Mouse (Mus musculus) heart, embryonic 11.5 days (tissue): ENCODE measurements around the gene Dnajb7. TPM values are rescaled to one million over a fixed set of nuclear protein-coding genes. Genes with fewer than 3 reads are reported as not detected.

ENCODE experiments used
- ATAC-seq: fragments of 200-750 bp; cut with Nextera tagmentation; replicated peaks from 2 replicates; pipeline ENCODE4 v1.8.0; 2017; ENCODE audit warnings: moderate library complexity; ENCODE audit not compliant: insufficient number of reproducible peaks, low FRiP score, low TSS enrichment
- H3K27ac ChIP-seq: fragments of 300-500 bp; sonication (generic); 2 replicates; pipeline ENCODE4 v1.5.1; 2014; ENCODE audit warnings: mild to moderate bottlenecking, low read depth, low read length
- H3K27me3 ChIP-seq: fragments of 300-500 bp; sonication (generic); 2 replicates; pipeline ENCODE4 v1.6.1; 2014; ENCODE audit warnings: mild to moderate bottlenecking, low read length, mixed read lengths; ENCODE audit not compliant: control insufficient read depth, insufficient read depth
- H3K36me3 ChIP-seq: fragments of 300-500 bp; sonication (generic); 2 replicates; pipeline ENCODE4 v1.6.1; 2014; ENCODE audit warnings: mild to moderate bottlenecking, low read length, moderate library complexity, mixed read lengths; ENCODE audit not compliant: control insufficient read depth, insufficient read depth
- H3K4me1 ChIP-seq: fragments of 300-500 bp; sonication (generic); 2 replicates; pipeline ENCODE4 v1.6.1; 2014; ENCODE audit warnings: low read length; ENCODE audit not compliant: control insufficient read depth, insufficient read depth
- H3K4me2 ChIP-seq: fragments of 300-500 bp; sonication (generic); 2 replicates; pipeline ENCODE4 v1.6.1; 2014; ENCODE audit warnings: mild to moderate bottlenecking, moderate library complexity
- H3K4me3 ChIP-seq: fragments of 300-500 bp; sonication (generic); 2 replicates; pipeline ENCODE4 v1.5.1; 2014; ENCODE audit warnings: low read depth, low read length
- H3K9ac ChIP-seq: fragments of 300-500 bp; sonication (generic); 2 replicates; pipeline ENCODE4 v1.6.1; 2014; ENCODE audit warnings: mild to moderate bottlenecking, low read depth, low read length, moderate library complexity
- H3K9me3 ChIP-seq: fragments of 300-500 bp; sonication (generic); replicated peaks from 2 replicates; pipeline ENCODE4 v1.6.1; 2016; ENCODE audit warnings: low read length; ENCODE audit not compliant: control insufficient read depth
- WGBS: fragments of 180-500 bp; shearing (Covaris S2); extraction: QIAGEN DNeasy Blood & Tissue Kit; methylation state at CpG from one replicate; pipeline ENCODE4 v1.1.7; 2014; ENCODE audit not compliant: insufficient replicate concordance; 5-methylcytosine and 5-hydroxymethylcytosine counted together
- polyA plus RNA-seq: library from polyadenylated mRNA; unstranded; fragments of >200 nt; fragmentation: Nextera tagmentation; extraction: Ambion mirVana; gene quantifications from 2 replicates; pipeline ENCODE4 v1.2.1, GENCODE M21; 2014

The Dnajb7 gene
- 1.1 and 1.2 TPM in 2 replicates for polyA plus RNA-seq

DNA sequence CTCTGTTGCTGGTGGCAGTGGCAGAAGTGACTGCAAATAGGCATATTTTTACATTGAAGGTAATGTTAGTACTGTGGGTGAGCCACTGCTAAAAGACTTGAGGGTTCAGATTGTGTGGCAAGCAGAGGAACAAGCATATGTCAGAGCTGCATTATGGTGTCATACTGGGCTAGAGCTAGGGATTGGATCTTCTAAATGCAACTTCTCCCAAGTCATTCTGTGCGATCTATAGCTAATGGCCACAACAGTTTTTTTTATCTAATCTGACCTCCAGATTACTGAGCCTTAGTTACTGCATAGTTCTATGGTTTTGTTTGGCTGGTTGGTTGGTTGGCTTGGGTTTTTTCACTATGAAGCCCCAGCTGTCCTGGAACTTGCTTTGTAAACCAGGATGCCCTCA, at the start of gene Dnajb7:
Dnajb7 (minus strand) TSS at position 101 of the 400 bp plus-strand sequence.
- Histone ChIP-seq H3K9me3 (no peaks in the 10 kb centered on the region), H3K4me1 (no peaks in the 10 kb centered on the region), H3K36me3 (no peaks in the 10 kb centered on the region), H3K27me3 (no peaks in the 10 kb centered on the region), H3K4me2 (no peak within 1 kb of the TSS), H3K4me3 (no peak within 1 kb of the TSS), H3K9ac (no peak within 1 kb of the TSS), H3K27ac (no peak within 1 kb of the TSS)
- WGBS: 87% methylated on average over 1 of the region's 1 CpGs
- ATAC-seq: no peak

DNA sequence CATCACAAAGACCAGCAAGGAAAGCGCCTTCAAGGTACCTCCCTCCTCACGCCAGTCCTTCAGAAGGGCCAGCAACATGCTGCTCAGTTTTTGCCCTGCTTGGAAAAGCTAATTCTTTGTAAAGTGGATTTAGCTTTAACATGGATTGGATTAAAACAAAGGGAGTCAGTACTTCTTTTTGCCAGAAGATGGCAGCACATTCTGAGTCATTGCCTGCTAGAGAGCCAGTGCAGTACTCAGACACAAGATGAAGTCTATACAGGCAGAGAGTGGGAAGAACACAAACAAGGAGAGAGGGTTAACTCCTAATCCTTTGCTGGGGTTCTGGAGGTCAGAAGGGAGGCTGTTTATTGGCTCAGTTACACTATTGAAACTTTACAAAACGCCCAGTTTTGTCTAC, 40.4 kb upstream of the Dnajb7 start:
- H3K9ac ChIP-seq: no peak overlapping the region
- H3K4me2 ChIP-seq: no peak overlapping the region
- no peaks in the 10 kb centered on the region for H3K9me3 ChIP-seq
- H3K4me3 ChIP-seq: no peak overlapping the region
- peaks cover 2% of the 10 kb centered on the region; the same call in 1 of the 2 replicates for H3K36me3 ChIP-seq
- no peaks in the 10 kb centered on the region for H3K4me1 ChIP-seq
- H3K27me3 ChIP-seq: no peaks in the 10 kb centered on the region
- ATAC-seq: no peak
- WGBS: 42% methylated on average over 3 of the region's 3 CpGs
- no peak overlapping the region for H3K27ac ChIP-seq

DNA sequence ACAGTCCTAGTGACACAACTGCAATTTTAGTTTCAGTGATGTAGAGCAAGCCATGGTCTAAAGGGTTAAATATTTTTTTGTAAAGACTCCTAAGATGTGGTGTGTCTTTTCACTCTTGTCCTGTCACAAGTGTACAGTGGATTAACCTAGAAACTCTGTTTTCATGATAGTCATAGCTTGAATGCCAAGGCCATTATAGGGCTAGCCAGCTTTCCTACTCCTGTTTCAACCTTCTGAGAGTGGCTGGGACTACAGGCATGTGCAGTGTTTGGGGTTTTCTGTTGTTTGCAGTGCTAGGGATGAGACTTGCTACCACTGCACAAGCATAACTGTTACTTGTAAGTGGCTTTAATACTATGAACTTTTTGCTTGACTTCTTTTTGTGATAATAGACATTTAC, 31.1 kb upstream of the Dnajb7 start:
- Histone ChIP-seq H3K4me2 (no peak overlapping the region), H3K4me3 (no peak overlapping the region), H3K27me3 (no peaks in the 10 kb centered on the region), H3K36me3 (0 out of 2 replicates have a peak, but pooled peaks cover 5% of the 10 kb centered on the region), H3K27ac (no peak overlapping the region), H3K4me1 (no peaks in the 10 kb centered on the region), H3K9me3 (no peaks in the 10 kb centered on the region), H3K9ac (no peak overlapping the region)
- ATAC-seq: no peak

DNA sequence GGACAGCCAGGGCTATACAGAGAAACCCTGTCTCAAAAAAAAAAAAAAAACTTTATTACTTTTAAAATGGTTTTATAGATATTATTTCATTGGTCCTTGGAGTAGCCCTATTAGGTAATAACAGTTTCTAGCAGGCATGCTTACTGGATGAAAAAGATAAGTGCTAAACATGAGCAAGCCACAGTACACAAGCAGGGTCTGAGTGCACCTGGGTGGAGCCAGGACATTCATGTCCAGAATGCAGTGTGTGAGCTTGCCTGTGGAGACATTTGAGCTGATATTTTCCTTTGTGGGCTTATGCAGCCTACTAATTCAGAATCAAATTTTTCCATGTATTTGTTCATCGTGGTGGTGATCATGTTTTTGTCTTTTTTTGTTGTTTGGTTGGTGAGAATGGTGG, 30.2 kb upstream of the Dnajb7 start:
- ATAC-seq: no peak
- 92% methylated on average over 1 of the region's 1 CpGs for WGBS
- Histone ChIP-seq H3K27me3 (no peaks in the 10 kb centered on the region), H3K36me3 (0 out of 2 replicates have a peak, but pooled peaks cover 5% of the 10 kb centered on the region), H3K27ac (no peak overlapping the region), H3K4me2 (no peak overlapping the region), H3K9ac (no peak overlapping the region), H3K4me3 (no peak overlapping the region), H3K9me3 (no peaks in the 10 kb centered on the region), H3K4me1 (no peaks in the 10 kb centered on the region)

DNA sequence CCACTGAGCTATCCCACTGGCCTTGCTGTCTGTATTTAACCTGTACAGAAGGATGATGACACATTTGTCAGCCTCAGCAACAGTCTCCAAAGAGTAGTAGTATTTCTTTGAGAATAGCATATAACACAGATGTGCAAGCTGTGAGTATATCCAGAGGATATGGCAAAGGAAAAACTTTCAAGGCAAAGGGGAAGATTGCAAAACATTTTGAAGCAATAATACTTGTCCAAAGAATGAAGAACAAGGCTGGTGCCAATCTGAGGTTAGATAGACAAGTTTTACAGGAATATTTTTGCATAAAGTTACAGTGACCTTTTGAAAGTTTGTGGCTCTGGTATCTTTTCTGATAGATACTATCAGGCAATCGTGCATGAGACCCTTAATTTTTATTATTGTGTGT, 23.1 kb upstream of the Dnajb7 start:
- no peak overlapping the region for H3K4me3 ChIP-seq
- H3K27me3 ChIP-seq: no peaks in the 10 kb centered on the region
- 92% methylated on average over 1 of the region's 1 CpGs for WGBS
- no peaks in the 10 kb centered on the region for H3K36me3 ChIP-seq
- no peak overlapping the region for H3K9ac ChIP-seq
- H3K9me3 ChIP-seq: no peaks in the 10 kb centered on the region
- H3K4me2 ChIP-seq: no peak overlapping the region
- H3K4me1 ChIP-seq: no peaks in the 10 kb centered on the region
- no peak for ATAC-seq
- no peak overlapping the region for H3K27ac ChIP-seq

DNA sequence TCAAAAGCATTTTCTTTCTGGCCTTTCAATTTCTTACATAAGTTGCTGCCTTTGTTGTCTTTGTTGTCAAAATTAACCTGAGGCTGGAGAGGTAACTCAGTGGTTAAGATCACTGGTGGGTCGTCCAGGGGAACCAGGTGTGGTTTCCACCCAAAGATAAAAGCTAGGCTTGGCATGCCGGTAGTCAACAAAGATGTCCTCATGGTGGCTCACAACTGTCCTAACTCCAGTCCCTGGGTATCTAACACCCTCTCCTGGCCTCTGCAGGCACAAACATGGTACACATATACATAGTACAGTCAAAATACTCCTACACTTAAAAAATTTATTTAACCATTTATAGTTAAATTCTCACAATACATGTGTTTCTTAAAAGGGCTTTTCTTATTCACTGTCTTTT, 19.8 kb upstream of the Dnajb7 start:
- 75% methylated on average over 2 of the region's 2 CpGs for WGBS
- H3K9ac ChIP-seq: no peak overlapping the region
- H3K4me3 ChIP-seq: no peak overlapping the region
- H3K4me1 ChIP-seq: no peaks in the 10 kb centered on the region
- no peak for ATAC-seq
- H3K9me3 ChIP-seq: no peaks in the 10 kb centered on the region
- H3K27ac ChIP-seq: no peak overlapping the region
- no peak overlapping the region for H3K4me2 ChIP-seq
- no peaks in the 10 kb centered on the region for H3K36me3 ChIP-seq
- no peaks in the 10 kb centered on the region for H3K27me3 ChIP-seq

DNA sequence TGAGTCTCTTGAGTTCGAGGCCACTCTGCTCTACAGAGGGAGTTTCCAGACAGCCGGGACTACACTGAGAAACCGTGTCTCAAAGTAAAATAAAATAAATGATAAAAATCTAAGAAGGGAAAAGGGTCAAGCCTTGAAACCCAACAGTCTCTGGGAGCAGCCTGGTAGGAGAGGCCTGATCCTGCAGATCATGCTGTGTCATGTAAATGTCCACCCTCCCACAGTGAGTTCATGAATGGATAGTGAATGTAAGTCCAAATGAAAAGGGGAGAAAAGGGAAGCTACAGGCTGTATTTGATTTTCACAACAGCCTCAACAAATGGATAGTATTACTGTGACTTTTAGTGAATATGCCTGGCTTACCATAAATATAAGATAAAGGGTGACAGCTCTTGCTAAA, 17.2 kb upstream of the Dnajb7 start:
- Histone ChIP-seq H3K4me3 (no peak overlapping the region), H3K9me3 (no peaks in the 10 kb centered on the region), H3K36me3 (no peaks in the 10 kb centered on the region), H3K9ac (no peak overlapping the region), H3K27ac (no peak overlapping the region), H3K4me2 (no peak overlapping the region), H3K4me1 (no peaks in the 10 kb centered on the region), H3K27me3 (no peaks in the 10 kb centered on the region)
- no peak for ATAC-seq
- 91% methylated on average over 3 of the region's 3 CpGs for WGBS

DNA sequence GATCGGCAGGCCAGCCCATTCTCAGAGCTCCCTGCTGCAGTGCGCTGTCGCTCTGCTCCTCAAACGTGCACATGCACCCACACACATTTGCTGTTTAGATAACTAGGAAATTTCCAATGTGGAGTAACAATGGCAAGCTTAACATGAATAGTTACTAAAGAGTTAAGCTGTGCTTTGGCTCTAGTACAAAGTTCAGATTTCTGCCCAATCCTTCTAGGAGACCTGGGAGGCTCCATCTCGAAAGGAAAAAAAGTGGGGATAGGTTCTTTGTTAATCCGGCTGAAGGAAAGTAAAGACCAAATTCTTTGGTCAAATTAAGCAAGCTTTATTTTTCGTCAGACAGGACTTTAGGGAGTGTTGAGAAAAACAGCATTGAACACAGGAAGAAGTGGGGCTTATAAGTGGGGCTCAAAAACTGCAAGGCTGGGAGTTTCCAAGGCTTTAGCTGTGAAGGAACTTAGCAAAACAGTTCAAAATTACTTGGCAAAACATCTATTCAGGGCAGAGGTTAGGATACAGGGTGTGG, 14.1 kb upstream of the Dnajb7 start:
- Histone ChIP-seq H3K9ac (no peak overlapping the region), H3K27me3 (no peaks in the 10 kb centered on the region), H3K4me2 (no peak overlapping the region), H3K27ac (no peak overlapping the region), H3K9me3 (no peaks in the 10 kb centered on the region), H3K4me1 (no peaks in the 10 kb centered on the region), H3K4me3 (no peak overlapping the region), H3K36me3 (no peaks in the 10 kb centered on the region)
- WGBS: 82% methylated on average over 7 of the region's 7 CpGs
- no peak for ATAC-seq

DNA sequence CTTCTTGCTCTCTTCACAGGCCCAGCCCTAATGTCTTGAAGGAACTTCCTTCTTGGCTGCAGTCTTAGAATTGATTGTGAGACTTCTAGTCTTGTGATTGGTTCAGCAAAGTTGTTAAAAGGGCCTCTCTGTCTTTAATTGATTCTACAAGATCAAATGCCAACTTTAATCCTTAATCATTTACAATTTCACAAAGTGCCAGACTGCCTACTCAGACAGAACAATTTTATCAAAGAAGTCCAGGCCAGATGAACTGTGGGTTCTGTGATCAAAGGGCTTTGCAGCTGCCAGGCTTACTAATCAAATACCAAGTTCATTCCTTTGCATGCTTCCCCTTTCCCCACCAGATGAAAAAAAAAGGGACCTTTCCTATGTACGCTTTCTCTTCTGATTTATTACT, 13.4 kb upstream of the Dnajb7 start:
- Histone ChIP-seq H3K27ac (no peak overlapping the region), H3K36me3 (no peaks in the 10 kb centered on the region), H3K4me3 (no peak overlapping the region), H3K4me2 (no peak overlapping the region), H3K27me3 (no peaks in the 10 kb centered on the region), H3K9ac (no peak overlapping the region), H3K9me3 (no peaks in the 10 kb centered on the region), H3K4me1 (peaks cover 3% of the 10 kb centered on the region)
- ATAC-seq: no peak
- 78% methylated on average over 1 of the region's 1 CpGs for WGBS
